Mouse (Mus musculus): ENCODE measurements around the gene Kirrel3. TPM values are rescaled to one million over a fixed set of nuclear protein-coding genes. Genes with fewer than 3 reads are reported as not detected.

The Kirrel3 gene
- polyA plus RNA-seq (2015; fragmentation: Nextera tagmentation; extraction: Ambion mirVana), result 2.0 and 2.2 TPM in 2 replicates

- no peaks in the 10 kb centered on the region for H3K36me3 ChIP-seq
- H3K27ac ChIP-seq, result no peak within 1 kb of the TSS
- peak within 1 kb of the TSS; percentile 49 for H3K4me3 ChIP-seq (replicated peaks)
- under 1% methylated on average over 35 of the region's 35 CpGs for WGBS
- H3K9me3 ChIP-seq, result no peaks in the 10 kb centered on the region
- ATAC-seq, result peak; percentile 84
- H3K27me3 ChIP-seq (replicated peaks), result peaks cover 29% of the 10 kb centered on the region
- H3K4me2 ChIP-seq (replicated peaks), result peak within 1 kb of the TSS; percentile 95
- peaks cover 11% of the 10 kb centered on the region; the same call in 1 of the 2 replicates for H3K4me1 ChIP-seq (replicated peaks)
- H3K9ac ChIP-seq, result peak within 1 kb of the TSS; percentile 51
Measured at GRCm38 (mm10) chr9:34485759-34486431, at the start of gene Kirrel3. Gene Kirrel3 (plus strand): TSS chr9:34485894.

GRCm38 (mm10) chr9:34440721-34441120, 45.0 kb upstream of the Kirrel3 start:
- no peaks in the 10 kb centered on the region for H3K27me3 ChIP-seq (replicated peaks)
- 81% methylated on average over 4 of the region's 4 CpGs for WGBS

DNA sequence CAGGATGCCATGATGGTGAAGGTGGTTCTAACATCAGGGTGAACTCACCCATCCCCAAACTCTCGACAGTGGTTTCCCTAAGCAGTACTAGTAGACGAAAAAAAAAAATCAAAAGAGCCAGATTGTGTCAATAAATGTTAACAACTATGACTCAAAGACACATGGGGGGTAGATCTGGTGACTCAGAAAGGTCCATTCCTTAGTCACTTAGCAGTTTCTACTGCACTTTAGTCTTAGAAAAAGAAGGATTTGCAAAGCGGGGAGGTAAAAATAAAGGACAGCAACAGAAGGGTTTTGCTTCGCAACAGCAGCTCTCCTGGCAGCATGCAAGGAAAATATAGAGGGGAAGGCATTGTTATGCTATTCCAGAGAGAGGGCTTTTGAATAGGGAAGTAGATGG, 41.7 kb upstream of the Kirrel3 start:
- Histone ChIP-seq H3K27me3 (replicated peaks) (no peaks in the 10 kb centered on the region), H3K4me2 (replicated peaks) (no peak overlapping the region), H3K27ac (no peak overlapping the region), H3K4me1 (replicated peaks) (no peaks in the 10 kb centered on the region), H3K4me3 (replicated peaks) (no peak overlapping the region), H3K9me3 (no peaks in the 10 kb centered on the region), H3K9ac (no peak overlapping the region), H3K36me3 (no peaks in the 10 kb centered on the region)
- ATAC-seq, result no peak
- 70% methylated on average over 4 of the region's 4 CpGs for WGBS

More at GRCm38 (mm10) chr9:34440721-34441120, 45.0 kb upstream of the Kirrel3 start:
- Histone ChIP-seq H3K9me3 (no peaks in the 10 kb centered on the region), H3K27ac (no peak overlapping the region), H3K4me3 (replicated peaks) (no peak overlapping the region), H3K4me1 (replicated peaks) (no peaks in the 10 kb centered on the region), H3K4me2 (replicated peaks) (no peak overlapping the region), H3K9ac (no peak overlapping the region), H3K36me3 (no peaks in the 10 kb centered on the region)
- ATAC-seq, result no peak

- 89% methylated on average over 15 of the region's 15 CpGs for whole genome bisulfite sequencing
- Histone ChIP-seq H3K9me3 (no peaks in the 10 kb centered on the region), H3K4me3 (replicated peaks) (no peak overlapping the region), H3K4me2 (replicated peaks) (no peak overlapping the region), H3K4me1 (replicated peaks) (no peaks in the 10 kb centered on the region), H3K9ac (no peak overlapping the region), H3K27me3 (replicated peaks) (no peaks in the 10 kb centered on the region), H3K36me3 (no peaks in the 10 kb centered on the region), H3K27ac (no peak overlapping the region)
- no peak for ATAC-seq
Measured at GRCm38 (mm10) chr9:34446497-34447350, 39.0 kb upstream of the Kirrel3 start.

DNA sequence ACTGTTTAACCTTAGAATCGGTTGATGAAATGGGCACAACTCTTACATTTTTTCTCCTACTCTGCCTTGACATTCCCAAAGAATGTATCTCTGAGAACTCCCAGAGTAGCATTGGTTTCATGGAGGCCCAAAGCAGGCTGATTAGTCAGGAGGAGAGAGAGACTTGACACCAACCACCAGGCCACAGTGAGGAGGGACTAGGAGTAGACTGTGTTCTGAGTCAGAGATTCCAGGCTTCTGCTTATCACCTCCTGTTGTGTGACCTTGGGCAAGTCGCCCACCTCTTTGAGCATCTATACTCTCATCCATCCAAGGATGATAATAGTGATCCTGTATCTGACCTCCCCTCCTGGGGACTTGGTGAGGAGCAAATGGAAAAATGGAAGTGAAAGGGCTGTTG, 38.0 kb upstream of the Kirrel3 start:
- no peaks in the 10 kb centered on the region for H3K36me3 ChIP-seq
- no peak overlapping the region for H3K4me2 ChIP-seq (replicated peaks)
- no peak for ATAC-seq
- no peaks in the 10 kb centered on the region for H3K27me3 ChIP-seq (replicated peaks)
- no peak overlapping the region for H3K9ac ChIP-seq
- H3K4me3 ChIP-seq (replicated peaks), result no peak overlapping the region
- WGBS, result 90% methylated on average over 2 of the region's 2 CpGs
- H3K4me1 ChIP-seq (replicated peaks), result no peaks in the 10 kb centered on the region
- H3K27ac ChIP-seq, result no peak overlapping the region
- H3K9me3 ChIP-seq, result no peaks in the 10 kb centered on the region

GRCm38 (mm10) chr9:34448467-34448866, 37.2 kb upstream of the Kirrel3 start:
- Histone ChIP-seq H3K4me2 (replicated peaks) (no peak overlapping the region), H3K4me3 (replicated peaks) (no peak overlapping the region), H3K36me3 (no peaks in the 10 kb centered on the region), H3K4me1 (replicated peaks) (no peaks in the 10 kb centered on the region), H3K9me3 (no peaks in the 10 kb centered on the region), H3K27ac (no peak overlapping the region), H3K9ac (no peak overlapping the region), H3K27me3 (replicated peaks) (no peaks in the 10 kb centered on the region)
- no peak for ATAC-seq
- WGBS, result 90% methylated on average over 4 of the region's 4 CpGs

GRCm38 (mm10) chr9:34458189-34458588, 27.5 kb upstream of the Kirrel3 start:
- no peak overlapping the region for H3K4me3 ChIP-seq (replicated peaks)
- H3K4me1 ChIP-seq (replicated peaks), result no peaks in the 10 kb centered on the region
- H3K36me3 ChIP-seq, result no peaks in the 10 kb centered on the region
- H3K4me2 ChIP-seq (replicated peaks), result no peak overlapping the region
- WGBS, result 65% methylated on average over 5 of the region's 5 CpGs
- H3K27ac ChIP-seq, result no peak overlapping the region
- H3K9ac ChIP-seq, result no peak overlapping the region
- no peak for ATAC-seq
- no peaks in the 10 kb centered on the region for H3K9me3 ChIP-seq
- H3K27me3 ChIP-seq (replicated peaks), result no peaks in the 10 kb centered on the region

DNA sequence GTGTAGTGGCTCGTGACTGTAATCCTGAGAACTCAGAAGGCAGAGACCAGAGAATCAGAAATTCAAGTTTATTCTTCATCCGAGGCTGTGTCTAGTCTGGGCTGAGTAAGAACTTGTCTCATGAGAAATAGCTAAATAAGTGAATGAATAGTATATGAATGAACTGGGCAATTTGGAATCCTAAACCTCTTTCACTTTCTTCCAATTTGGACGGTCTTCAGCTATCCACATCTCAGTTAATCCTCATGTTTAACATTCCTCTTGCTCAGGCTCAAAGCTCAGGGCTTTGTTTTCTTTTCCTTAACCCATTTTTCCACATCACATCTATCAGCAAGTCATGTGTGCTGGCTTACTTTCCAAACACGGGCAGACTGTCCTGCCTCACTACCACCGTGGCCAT, 25.7 kb upstream of the Kirrel3 start:
- no peak overlapping the region for H3K27ac ChIP-seq
- no peak overlapping the region for H3K4me2 ChIP-seq (replicated peaks)
- no peaks in the 10 kb centered on the region for H3K9me3 ChIP-seq
- no peaks in the 10 kb centered on the region for H3K27me3 ChIP-seq (replicated peaks)
- no peak for ATAC-seq
- no peaks in the 10 kb centered on the region for H3K36me3 ChIP-seq
- WGBS, result 52% methylated on average over 5 of the region's 5 CpGs
- H3K4me1 ChIP-seq (replicated peaks), result no peaks in the 10 kb centered on the region
- H3K4me3 ChIP-seq (replicated peaks), result no peak overlapping the region
- no peak overlapping the region for H3K9ac ChIP-seq

DNA sequence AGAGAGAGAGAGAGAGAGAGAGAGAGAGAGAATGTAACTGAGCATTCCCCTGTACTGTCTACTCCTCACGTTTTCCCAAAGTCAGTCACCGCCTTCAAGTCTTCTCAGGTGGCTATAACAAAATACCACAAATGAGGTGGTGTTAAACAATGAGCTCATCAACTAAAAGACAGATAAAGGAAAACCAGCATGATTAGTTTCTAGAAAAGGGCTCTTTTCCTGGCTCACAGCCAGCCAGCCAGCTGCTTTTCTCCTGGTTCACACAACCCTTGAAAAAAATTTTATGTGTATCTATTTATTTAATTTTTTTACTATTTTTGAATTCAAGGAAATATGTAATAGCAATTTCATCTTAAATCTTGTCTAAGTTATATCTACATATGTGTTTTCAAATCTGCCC, 22.0 kb upstream of the Kirrel3 start:
- Histone ChIP-seq H3K36me3 (no peaks in the 10 kb centered on the region), H3K4me2 (replicated peaks) (no peak overlapping the region), H3K4me1 (replicated peaks) (no peaks in the 10 kb centered on the region), H3K4me3 (replicated peaks) (no peak overlapping the region), H3K27ac (no peak overlapping the region), H3K27me3 (replicated peaks) (no peaks in the 10 kb centered on the region), H3K9me3 (no peaks in the 10 kb centered on the region), H3K9ac (no peak overlapping the region)
- ATAC-seq, result no peak
- 32% methylated on average over 2 of the region's 2 CpGs for WGBS

- ATAC-seq, result peak; percentile 82
- Histone ChIP-seq H3K27me3 (replicated peaks) (no peaks in the 10 kb centered on the region), H3K4me3 (replicated peaks) (no peak overlapping the region), H3K9ac (no peak overlapping the region), H3K36me3 (no peaks in the 10 kb centered on the region), H3K27ac (no peak overlapping the region), H3K9me3 (no peaks in the 10 kb centered on the region), H3K4me1 (replicated peaks) (no peaks in the 10 kb centered on the region), H3K4me2 (replicated peaks) (no peak overlapping the region)
- WGBS, result 51% methylated on average over 3 of the region's 3 CpGs
Measured at GRCm38 (mm10) chr9:34466058-34466457, 19.6 kb upstream of the Kirrel3 start.

DNA sequence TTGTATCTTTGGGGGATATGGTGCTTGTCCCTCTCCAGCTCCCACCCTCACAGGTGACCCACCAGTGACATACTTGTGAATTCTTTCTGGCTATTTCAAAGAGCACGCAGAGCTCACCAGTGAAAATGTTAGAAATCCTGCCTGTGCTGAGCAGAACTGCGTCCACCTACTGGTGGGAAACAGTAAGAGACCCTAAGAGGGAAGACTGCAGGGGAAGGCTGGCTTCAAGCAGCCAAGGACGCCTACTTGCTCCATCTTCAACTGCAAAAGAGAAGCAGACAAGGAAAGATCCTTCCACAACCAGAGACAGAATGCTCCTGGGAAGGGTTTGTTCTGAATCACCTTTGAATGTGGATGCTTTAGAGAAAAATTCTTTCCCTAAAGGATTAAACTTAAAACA, 16.5 kb upstream of the Kirrel3 start:
- H3K27me3 ChIP-seq (replicated peaks), result no peaks in the 10 kb centered on the region
- H3K27ac ChIP-seq, result no peak overlapping the region
- no peak overlapping the region for H3K4me2 ChIP-seq (replicated peaks)
- 89% methylated on average over 3 of the region's 3 CpGs for WGBS
- H3K9me3 ChIP-seq, result no peaks in the 10 kb centered on the region
- H3K4me3 ChIP-seq (replicated peaks), result no peak overlapping the region
- no peaks in the 10 kb centered on the region for H3K36me3 ChIP-seq
- H3K9ac ChIP-seq, result no peak overlapping the region
- no peak for ATAC-seq
- no peaks in the 10 kb centered on the region for H3K4me1 ChIP-seq (replicated peaks)

DNA sequence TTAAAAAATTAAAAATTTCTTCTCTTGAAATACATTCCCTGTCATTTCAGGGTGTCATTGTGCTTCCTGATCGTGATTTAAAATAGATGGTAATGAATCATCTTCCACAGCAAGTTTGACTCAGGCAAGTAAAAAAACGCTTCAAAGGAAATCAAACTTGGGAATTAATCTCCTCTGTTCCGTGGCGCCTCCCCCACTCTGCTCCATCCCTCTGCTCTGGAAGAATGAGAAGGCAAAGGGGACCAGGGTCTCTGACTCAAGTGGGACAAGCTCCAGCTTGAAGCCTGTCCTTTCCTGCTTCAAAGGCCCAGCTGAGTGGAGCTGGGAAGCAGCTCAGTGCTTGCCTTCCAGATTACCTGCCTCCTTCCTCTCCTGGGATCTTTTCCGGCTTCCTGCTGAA, 9.5 kb upstream of the Kirrel3 start:
- no peak for ATAC-seq
- H3K36me3 ChIP-seq, result no peaks in the 10 kb centered on the region
- H3K9ac ChIP-seq, result no peak overlapping the region
- no peak overlapping the region for H3K4me3 ChIP-seq (replicated peaks)
- H3K27me3 ChIP-seq (replicated peaks), result no peaks in the 10 kb centered on the region
- no peak overlapping the region for H3K27ac ChIP-seq
- H3K9me3 ChIP-seq, result no peaks in the 10 kb centered on the region
- H3K4me2 ChIP-seq (replicated peaks), result no peak overlapping the region
- no peaks in the 10 kb centered on the region for H3K4me1 ChIP-seq (replicated peaks)
- 40% methylated on average over 5 of the region's 5 CpGs for WGBS
